Mouse (Mus musculus) heart, adult 8-10 months (tissue): ENCODE measurements at regions not wholly inside any gene's neighbourhood (a gene's known extent, or its start where the extent isn't known, plus 50 kb on each side); places are given as distances from the start of the nearest gene placed in this dataset.
A peak's percentile ranks its signal among the peaks of the same experiment; 100 is the strongest.

Source experiments
- DNase-seq: peaks from one replicate; pipeline ENCODE4 v3.0.0; 2022; ENCODE audit warnings: low spot score

- no peak for DNase-seq
Observed at GRCm38 (mm10) chr12:92509494-92509893, 660.5 kb upstream of the Sel1l start.

GRCm38 (mm10) chr12:92508796-92509489, 660.0 kb upstream of the Sel1l start:
- DNase-seq = peak; percentile 15

GRCm38 (mm10) chr12:92483984-92484383, 635.0 kb upstream of the Sel1l start:
- no peak for DNase-seq

GRCm38 (mm10) chr12:92474293-92475062, 625.5 kb upstream of the Sel1l start:
- no peak for DNase-seq

GRCm38 (mm10) chr12:92451110-92451818, 602.3 kb upstream of the Sel1l start:
- DNase-seq = no peak

GRCm38 (mm10) chr12:92418458-92418857, 569.5 kb upstream of the Sel1l start:
- DNase-seq = no peak

- DNase-seq = no peak
Observed at GRCm38 (mm10) chr12:92405506-92405905, 556.5 kb upstream of the Sel1l start.

- DNase-seq = no peak
Observed at GRCm38 (mm10) chr12:92400987-92401386, 552.0 kb upstream of the Sel1l start.

GRCm38 (mm10) chr12:92386195-92386594, 537.2 kb upstream of the Sel1l start:
- DNase-seq = no peak

GRCm38 (mm10) chr12:92384266-92384937, 535.4 kb upstream of the Sel1l start:
- no peak for DNase-seq

GRCm38 (mm10) chr12:92379130-92379529, 530.2 kb upstream of the Sel1l start:
- DNase-seq = no peak

GRCm38 (mm10) chr12:92365926-92366325, 517.0 kb upstream of the Sel1l start:
- no peak for DNase-seq

GRCm38 (mm10) chr12:92353386-92354257, 504.7 kb upstream of the Sel1l start:
- DNase-seq = no peak

GRCm38 (mm10) chr12:92318241-92318640, 469.3 kb upstream of the Sel1l start:
- DNase-seq = no peak

- DNase-seq = no peak
Observed at GRCm38 (mm10) chr12:92317609-92318008, 468.7 kb upstream of the Sel1l start.

- no peak for DNase-seq
Observed at GRCm38 (mm10) chr12:92316285-92316684, 467.3 kb upstream of the Sel1l start.

GRCm38 (mm10) chr12:92315820-92316219, 466.9 kb upstream of the Sel1l start:
- no peak for DNase-seq

GRCm38 (mm10) chr12:92302951-92303591, 454.1 kb upstream of the Sel1l start:
- no peak for DNase-seq

GRCm38 (mm10) chr12:92294887-92295286, 445.9 kb upstream of the Sel1l start:
- no peak for DNase-seq

- DNase-seq = no peak
Observed at GRCm38 (mm10) chr12:92293341-92293720, 444.4 kb upstream of the Sel1l start.
